ENCODE assay signal across 8 mouse cellular contexts in genomic region chr12:109453065-109453997, GRCm38 (mm10). TPM values are rescaled to one million over a fixed set of nuclear protein-coding genes. Genes with fewer than 3 reads are reported as not detected.
A peak's percentile ranks its signal among the peaks of the same experiment; 100 is the strongest.
DNase-seq lines count a peak whose midpoint lies in the region; ATAC-seq and TF ChIP-seq lines count a peak whose summit lies in the region.

No protein-coding gene starts in this region.

- H3K4me3 ChIP-seq in heart, embryonic 11.5 days (ENCODE audit: low read depth, low read length), result peak overlapping the region; percentile 49
- H3K4me3 ChIP-seq in heart, adult 2 months, result no peak overlapping the region
- peak overlapping the region; percentile 12 for H3K4me3 ChIP-seq in embryonic fibroblast, embryonic 13.5 days (ENCODE audit: insufficient read depth, low read length)
- H3K4me3 ChIP-seq in limb, embryonic 15.5 days, result peak overlapping the region; percentile 56

- peaks cover 75% of the 10 kb centered on the region for H3K27me3 ChIP-seq in heart, embryonic 11.5 days (ENCODE audit: control insufficient read depth, insufficient read depth, low read length)
- H3K27me3 ChIP-seq in heart, adult 2 months (ENCODE audit: control insufficient read depth, insufficient read depth, low read length), result peaks cover 16% of the 10 kb centered on the region
- H3K27me3 ChIP-seq in limb, embryonic 15.5 days, result peaks cover 51% of the 10 kb centered on the region

- peak overlapping the region; percentile 63; the same call in 1 of the 2 replicates for H3K9ac ChIP-seq in heart, embryonic 11.5 days (ENCODE audit: low read depth, low read length)
- H3K9ac ChIP-seq in heart, adult 2 months (ENCODE audit: low read depth, low read length), result no peak overlapping the region
- peak overlapping the region; percentile 71 for H3K9ac ChIP-seq in limb, embryonic 15.5 days

- H3K36me3 ChIP-seq in heart, embryonic 11.5 days (ENCODE audit: control insufficient read depth, insufficient read depth, low read length), result no peaks in the 10 kb centered on the region
- no peaks in the 10 kb centered on the region for H3K36me3 ChIP-seq in heart, adult 2 months (ENCODE audit: control insufficient read depth, insufficient read depth, low read length)
- H3K36me3 ChIP-seq in limb, embryonic 15.5 days, result no peaks in the 10 kb centered on the region

- no peaks in the 10 kb centered on the region for H3K79me2 ChIP-seq in heart, adult 2 months (replicated peaks; ENCODE audit: control insufficient read depth, insufficient read depth, low read length)

- H3K27ac ChIP-seq in heart, embryonic 11.5 days (ENCODE audit: low read depth, low read length), result no peak overlapping the region
- H3K27ac ChIP-seq in heart, adult 2 months, result no peak overlapping the region
- H3K27ac ChIP-seq in embryonic fibroblast, embryonic 13.5 days (ENCODE audit: insufficient read depth, low read length), result no peak overlapping the region
- peak overlapping the region; percentile 72 for H3K27ac ChIP-seq in limb, embryonic 15.5 days

- no peak for TF ChIP-seq POLR2A in heart, adult 2 months (IDR thresholded peaks at IDR 0.05; ENCODE audit: insufficient read depth, low read depth, low read length)
- no peak for TF ChIP-seq POLR2A in embryonic fibroblast, embryonic 13.5 days (IDR thresholded peaks at IDR 0.05; ENCODE audit: low read depth, low read length)

- 2% methylated on average over 77 of the region's 96 CpGs for WGBS in heart, embryonic 11.5 days (ENCODE audit: insufficient replicate concordance)
- 3% methylated on average over 95 of the region's 96 CpGs for WGBS in heart, adult 2 months
- WGBS in limb, embryonic 15.5 days, result under 1% methylated on average over 76 of the region's 96 CpGs

- H3K9me3 ChIP-seq in heart, embryonic 11.5 days (replicated peaks; ENCODE audit: control insufficient read depth, low read length), result no peaks in the 10 kb centered on the region
- no peaks in the 10 kb centered on the region for H3K9me3 ChIP-seq in limb, embryonic 15.5 days

- peaks cover 22% of the 10 kb centered on the region for H3K4me1 ChIP-seq in heart, embryonic 11.5 days (ENCODE audit: control insufficient read depth, insufficient read depth, low read length)
- H3K4me1 ChIP-seq in heart, adult 2 months (ENCODE audit: control insufficient read depth, insufficient read depth, low read length), result no peaks in the 10 kb centered on the region
- H3K4me1 ChIP-seq in embryonic fibroblast, embryonic 13.5 days (ENCODE audit: control insufficient read depth, insufficient read depth, low read length), result peaks cover 3% of the 10 kb centered on the region; the same call in 1 of the 2 replicates
- peaks cover 82% of the 10 kb centered on the region for H3K4me1 ChIP-seq in limb, embryonic 15.5 days

- no peak for TF ChIP-seq EP300 in heart, adult 2 months (IDR thresholded peaks at IDR 0.05; ENCODE audit: insufficient read depth, low read depth, low read length)

- TF ChIP-seq CTCF in heart, adult 2 months (IDR thresholded peaks at IDR 0.05), result no peak
- TF ChIP-seq CTCF in embryonic fibroblast, embryonic 13.5 days (IDR thresholded peaks at IDR 0.05; ENCODE audit: borderline replicate concordance, insufficient read depth, low read length), result no peak

- DNase-seq in heart, adult 2 months, result no peak
- peak; percentile 23 for DNase-seq in ES-CJ7 (ENCODE audit: low read depth, low spot score)
- peak; percentile 23 for DNase-seq in retina, postnatal 7 days (ENCODE audit: low read depth, low spot score)
- DNase-seq in left cerebral cortex, adult 9 months (ENCODE audit: low spot score in 2 of 2), result no peak
- DNase-seq in urinary bladder, postnatal 10 days (ENCODE audit: low spot score), result no peak

- peak overlapping the region; percentile 82 for H3K4me2 ChIP-seq in heart, embryonic 11.5 days
- peak overlapping the region; percentile 88 for H3K4me2 ChIP-seq in limb, embryonic 15.5 days

- intact Hi-C loops in heart, adult 2 months (cut with DNase I), result no loop called here

- peak; percentile 40; the same call in 1 of the 2 replicates for ATAC-seq in heart, embryonic 11.5 days (replicated peaks; ENCODE audit: insufficient number of reproducible peaks, low FRiP score, low TSS enrichment)
- peak; percentile 38 for ATAC-seq in limb, embryonic 15.5 days (ENCODE audit: insufficient number of reproducible peaks, low FRiP score, low TSS enrichment, low read depth)

RNA-seq across cellular contexts. Expression of gene Dlk1, which starts 0.7 kb away (rescaled TPM):
- 54.8 and 67.1 TPM in 2 replicates for polyA plus RNA-seq in heart, embryonic 11.5 days (2014; fragmentation: Nextera tagmentation; extraction: Ambion mirVana)
- under 1 TPM in 1 of 2 experiments, not detected in 1; 0.23 TPM for total RNA-seq in heart, adult 2 months (2021)
- 0.90 and 1.3 TPM in 2 replicates for polyA plus RNA-seq in heart, adult 2 months (2012; rRNA removed)
- polyA plus RNA-seq in embryonic fibroblast, embryonic 13.5 days (2011; ENCODE audit: insufficient read length, low read depth, missing spikeins), result 242 and 410 TPM in 2 replicates
- 599 and 855 TPM in 2 replicates for polyA plus RNA-seq in limb, embryonic 15.5 days (2015; fragmentation: Nextera tagmentation; extraction: Ambion mirVana)

Comparison
In these comparisons a context has a peak if more than half of its experiments do, and no peak if none do; other contexts are left out.
1. RNA of gene Dlk1, which starts 0.7 kb away (polyA plus RNA-seq): 599 to 855 TPM in limb, embryonic 15.5 days, 242 to 410 TPM in embryonic fibroblast, embryonic 13.5 days and 54.8 to 67.1 TPM in heart, embryonic 11.5 days; 0.90 to 1.3 TPM in heart, adult 2 months; every median in the first group is over 10 times any median in the second.
2. DNase-seq: peak in ES-CJ7 (single experiment) and retina, postnatal 7 days (single experiment); none in heart, adult 2 months (0 of 2), left cerebral cortex, adult 9 months (0 of 2) and urinary bladder, postnatal 10 days (single experiment).